ENCODE assay signal across 14 mouse cellular contexts in genomic region chr10:17719646-17720045, GRCm38 (mm10).
"Had no signal": no experiment of that assay in that cellular context is flagged by ENCODE, and none has a peak within 500 bp of the region (broad histone marks: within the 10 kb centered on the region; RNA-seq: fewer than 3 reads in every experiment).

No protein-coding gene starts in this region.

- H3K4me3 ChIP-seq: lung, embryonic 15.5 days; midbrain, embryonic 13.5 days; midbrain, embryonic 15.5 days; neural tube, embryonic 12.5 days; stomach, embryonic 15.5 days had no signal

- H3K27ac ChIP-seq: lung, embryonic 15.5 days; midbrain, embryonic 13.5 days; midbrain, embryonic 15.5 days; neural tube, embryonic 12.5 days; stomach, embryonic 15.5 days; stomach, postnatal 0 days had no signal

- ATAC-seq: midbrain, embryonic 13.5 days; midbrain, embryonic 15.5 days had no signal

- H3K4me2 ChIP-seq: lung, embryonic 15.5 days; midbrain, embryonic 11.5 days; midbrain, embryonic 13.5 days; midbrain, embryonic 15.5 days; neural tube, embryonic 12.5 days; stomach, embryonic 15.5 days had no signal

- H3K9ac ChIP-seq: lung, embryonic 15.5 days; midbrain, embryonic 13.5 days; midbrain, embryonic 15.5 days; neural tube, embryonic 12.5 days; stomach, embryonic 15.5 days had no signal

- H3K27me3 ChIP-seq: lung, embryonic 15.5 days; megakaryocyte, embryonic 14.5 days; midbrain, embryonic 13.5 days; midbrain, embryonic 15.5 days; neural tube, embryonic 12.5 days; stomach, embryonic 15.5 days had no signal

- DNase-seq: lung, postnatal 10 days; lung, postnatal 36 days; right cerebral cortex, postnatal 14 days; thymus, adult 2 months; thymus, postnatal 25 days; thymus, postnatal 4 days had no signal

- H3K9me3 ChIP-seq: lung, embryonic 15.5 days; megakaryocyte, embryonic 14.5 days; midbrain, embryonic 13.5 days; midbrain, embryonic 15.5 days; neural tube, embryonic 12.5 days; stomach, embryonic 15.5 days had no signal

- H3K4me1 ChIP-seq: midbrain, embryonic 13.5 days; neural tube, embryonic 12.5 days; stomach, embryonic 15.5 days had no signal

- H3K36me3 ChIP-seq: lung, embryonic 15.5 days; midbrain, embryonic 13.5 days; midbrain, embryonic 15.5 days; neural tube, embryonic 12.5 days; stomach, embryonic 15.5 days had no signal
